Mouse (Mus musculus): ENCODE data around the gene Tbc1d14.

DNA sequence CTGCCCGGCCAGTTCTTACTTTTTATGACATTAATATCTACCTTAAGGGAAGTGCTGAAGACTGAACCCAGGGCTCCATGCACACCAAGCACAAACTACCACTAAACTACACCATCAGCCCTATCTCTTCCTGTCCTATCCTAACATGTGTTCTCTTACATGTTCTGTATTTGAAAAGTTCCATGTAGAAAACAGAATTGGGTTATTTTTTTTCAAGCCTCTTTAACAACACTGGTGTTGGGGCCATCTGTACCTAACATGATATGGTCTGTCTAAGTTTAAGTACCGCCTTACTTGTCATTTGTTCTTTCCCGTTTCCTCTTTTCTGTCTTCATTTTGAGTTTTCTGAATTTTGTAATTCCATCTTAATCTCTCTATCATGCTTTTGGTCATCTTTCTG lies 56.7 kb downstream of the Tbc1d14 start:
- TF ChIP-seq CTCF (IDR thresholded peaks at IDR 0.05; ENCODE audit: insufficient read depth, low read depth, low read length) (no peak), POLR2A (IDR thresholded peaks at IDR 0.05; ENCODE audit: insufficient read depth, low read depth, low read length) (no peak)

Measured in olfactory bulb, adult 2 months (tissue).